Mouse (Mus musculus): ENCODE results near the gene Pdlim7. TPM values are rescaled to one million over a fixed set of nuclear protein-coding genes. Genes with fewer than 3 reads are reported as not detected.
A peak's percentile ranks its signal among the peaks of the same experiment; 100 is the strongest.

Gene Pdlim7
- polyA plus RNA-seq, 1 experiment from 2014 or later, result 146 TPM

- no peak overlapping the region for H3K9ac ChIP-seq
- H3K4me3 ChIP-seq, result no peak overlapping the region
- H3K4me2 ChIP-seq, result no peak overlapping the region
- no peaks in the 10 kb centered on the region for H3K9me3 ChIP-seq
- H3K36me3 ChIP-seq, result peaks cover 82% of the 10 kb centered on the region
- H3K4me1 ChIP-seq (replicated peaks), result peaks cover 57% of the 10 kb centered on the region
- H3K27me3 ChIP-seq, result no peaks in the 10 kb centered on the region
- no peak overlapping the region for H3K27ac ChIP-seq
- no peak for ATAC-seq (ENCODE audit: low FRiP score)
Observed at GRCm38 (mm10) chr13:55479929-55480328, 33.5 kb downstream of the Pdlim7 start.

- WGBS, result 82% methylated on average over 7 of the region's 7 CpGs
- Histone ChIP-seq H3K27me3 (no peaks in the 10 kb centered on the region), H3K4me3 (no peak overlapping the region), H3K4me2 (no peak overlapping the region), H3K9me3 (no peaks in the 10 kb centered on the region), H3K4me1 (replicated peaks) (peaks cover 57% of the 10 kb centered on the region), H3K36me3 (peaks cover 91% of the 10 kb centered on the region), H3K9ac (peak overlapping the region; percentile 13; the same call in 1 of the 2 replicates), H3K27ac (0 out of 2 replicates have a peak overlapping the region, but pooled peaks have one; percentile 30)
- ATAC-seq (ENCODE audit: low FRiP score), result no peak
Observed at GRCm38 (mm10) chr13:55479008-55479407, 34.5 kb downstream of the Pdlim7 start.

DNA sequence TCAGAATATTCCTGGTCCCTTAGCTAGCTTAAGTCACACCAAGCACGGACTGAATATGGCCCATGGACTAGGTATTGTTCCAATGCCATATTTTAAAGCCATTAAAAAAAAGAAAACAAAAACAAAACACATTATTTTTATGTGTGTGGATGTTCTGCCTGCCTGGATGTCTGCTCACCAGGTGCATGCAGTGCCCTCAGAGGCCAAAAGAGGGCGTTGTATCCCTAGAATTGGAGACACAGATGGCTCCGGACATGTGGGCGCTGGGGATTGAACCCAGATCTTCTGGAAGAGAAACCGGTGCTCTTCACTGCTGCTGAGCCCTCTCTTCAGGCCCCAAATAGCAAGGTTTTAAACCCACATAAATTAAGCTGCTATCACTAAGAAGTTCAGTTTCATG, 35.4 kb downstream of the Pdlim7 start:
- Histone ChIP-seq H3K36me3 (peaks cover 96% of the 10 kb centered on the region), H3K9ac (no peak overlapping the region), H3K4me3 (no peak overlapping the region), H3K4me2 (no peak overlapping the region), H3K4me1 (replicated peaks) (peaks cover 57% of the 10 kb centered on the region), H3K9me3 (no peaks in the 10 kb centered on the region), H3K27ac (no peak overlapping the region), H3K27me3 (no peaks in the 10 kb centered on the region)
- 52% methylated on average over 5 of the region's 5 CpGs for WGBS
- no peak for ATAC-seq (ENCODE audit: low FRiP score)

DNA sequence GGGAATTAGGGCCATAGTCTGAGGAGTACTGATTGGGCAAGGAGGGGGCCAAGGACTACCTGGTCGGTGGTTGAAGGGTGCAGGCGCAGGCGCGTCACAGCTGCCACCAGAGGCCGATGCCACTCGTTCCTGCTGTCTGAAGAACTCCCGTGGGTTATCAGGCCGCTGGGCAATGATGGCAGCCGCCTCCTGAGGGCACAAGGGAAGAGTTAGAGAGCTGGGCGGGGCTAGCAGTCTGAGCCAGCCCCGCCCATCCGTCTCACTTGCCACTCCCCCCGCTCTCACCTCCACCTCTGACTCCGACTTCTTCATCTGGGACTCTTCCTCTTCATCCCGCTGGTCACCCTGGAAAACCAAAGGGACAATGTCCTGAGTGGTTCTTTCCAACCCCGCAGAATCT, 36.0 kb downstream of the Pdlim7 start:
- Histone ChIP-seq H3K4me1 (replicated peaks) (peaks cover 57% of the 10 kb centered on the region), H3K27me3 (no peaks in the 10 kb centered on the region), H3K4me2 (no peak overlapping the region), H3K9me3 (no peaks in the 10 kb centered on the region), H3K9ac (no peak overlapping the region), H3K27ac (no peak overlapping the region), H3K4me3 (no peak overlapping the region), H3K36me3 (peaks cover 91% of the 10 kb centered on the region)
- no peak for ATAC-seq (ENCODE audit: low FRiP score)
- 78% methylated on average over 16 of the region's 16 CpGs for WGBS

DNA sequence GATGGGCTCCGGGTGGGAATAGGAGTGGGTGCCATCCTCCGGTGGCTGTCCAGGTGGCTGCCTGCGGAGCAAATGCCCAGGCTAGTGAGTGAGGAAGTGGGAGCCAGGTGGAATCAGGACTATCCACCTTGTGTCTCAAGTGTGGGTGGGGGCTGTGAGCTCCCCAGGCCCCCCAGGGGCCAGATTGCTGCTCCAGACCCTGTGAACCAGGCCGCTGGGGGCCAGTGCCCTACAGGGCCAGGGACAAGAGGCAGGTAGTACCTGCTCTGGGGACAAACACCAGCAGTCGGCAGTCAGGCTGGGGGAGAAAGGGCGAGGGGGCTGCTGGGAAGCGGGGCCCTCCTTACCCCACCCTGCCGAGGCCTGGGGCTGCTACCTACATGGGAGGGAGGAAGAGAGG, 37.2 kb downstream of the Pdlim7 start:
- ATAC-seq (ENCODE audit: low FRiP score), result no peak
- peak overlapping the region; percentile 73 for H3K27ac ChIP-seq
- 91% methylated on average over 8 of the region's 8 CpGs for WGBS
- H3K4me1 ChIP-seq (replicated peaks), result peaks cover 62% of the 10 kb centered on the region
- H3K9ac ChIP-seq, result peak overlapping the region; percentile 39; the same call in 1 of the 2 replicates
- H3K27me3 ChIP-seq, result no peaks in the 10 kb centered on the region
- no peak overlapping the region for H3K4me3 ChIP-seq
- peaks cover 78% of the 10 kb centered on the region for H3K36me3 ChIP-seq
- no peak overlapping the region for H3K4me2 ChIP-seq
- H3K9me3 ChIP-seq, result no peaks in the 10 kb centered on the region

DNA sequence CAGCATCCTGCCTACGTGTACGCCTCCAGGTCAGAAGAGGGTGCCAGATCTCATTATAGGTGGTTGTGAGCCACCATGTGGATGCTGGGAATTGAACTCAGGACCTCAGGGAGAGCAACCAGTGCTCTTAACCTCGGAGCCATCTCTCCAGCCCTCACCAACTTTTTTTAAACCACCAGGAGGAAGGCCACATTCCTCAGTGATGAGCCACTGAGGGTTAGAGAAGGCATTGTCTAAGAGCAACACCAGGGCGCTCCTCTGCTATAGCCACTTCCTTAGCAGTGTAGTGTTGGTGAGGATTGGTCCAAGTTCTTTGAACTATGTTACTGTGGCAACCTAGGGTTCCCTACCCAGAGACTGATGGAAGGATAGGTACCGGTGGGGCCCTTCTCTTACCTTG, 37.7 kb downstream of the Pdlim7 start:
- Histone ChIP-seq H3K9me3 (no peaks in the 10 kb centered on the region), H3K27me3 (no peaks in the 10 kb centered on the region), H3K27ac (peak overlapping the region; percentile 73), H3K4me3 (no peak overlapping the region), H3K9ac (peak overlapping the region; percentile 9; the same call in 1 of the 2 replicates), H3K4me2 (no peak overlapping the region), H3K4me1 (replicated peaks) (peaks cover 67% of the 10 kb centered on the region), H3K36me3 (peaks cover 73% of the 10 kb centered on the region)
- no peak for ATAC-seq (ENCODE audit: low FRiP score)
- WGBS, result 84% methylated on average over 5 of the region's 5 CpGs

DNA sequence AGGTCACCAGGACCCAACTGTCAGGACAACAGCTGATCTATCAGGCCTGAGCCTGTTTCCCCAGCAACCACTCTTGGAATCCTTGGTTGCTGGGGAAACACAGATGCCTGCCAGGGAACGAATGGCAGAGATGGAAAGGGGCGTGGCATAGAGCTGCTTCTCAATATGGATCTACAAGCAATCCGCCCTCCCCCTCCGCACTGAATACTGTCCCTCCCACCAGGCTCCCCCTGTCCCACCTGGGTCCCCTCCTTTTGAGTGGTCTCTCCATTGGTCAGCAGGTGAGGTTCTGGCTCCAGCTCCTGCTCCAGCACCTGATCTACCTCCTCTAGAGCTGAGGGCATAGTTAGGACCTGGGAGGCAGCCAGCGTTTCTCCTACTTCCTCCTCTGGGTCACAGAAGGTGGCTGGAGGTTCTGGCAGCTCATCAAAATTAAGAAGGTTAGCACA, 38.8 kb downstream of the Pdlim7 start:
- ATAC-seq (ENCODE audit: low FRiP score), result no peak
- Histone ChIP-seq H3K27me3 (no peaks in the 10 kb centered on the region), H3K4me3 (no peak overlapping the region), H3K4me2 (peak overlapping the region; percentile 10; the same call in 1 of the 2 replicates), H3K9me3 (no peaks in the 10 kb centered on the region), H3K9ac (peak overlapping the region; percentile 9), H3K4me1 (replicated peaks) (peaks cover 78% of the 10 kb centered on the region), H3K27ac (peak overlapping the region; percentile 73), H3K36me3 (peaks cover 62% of the 10 kb centered on the region)
- 17% methylated on average over 5 of the region's 5 CpGs for WGBS

GRCm38 (mm10) chr13:55473961-55474360, 39.5 kb downstream of the Pdlim7 start:
- H3K27ac ChIP-seq, result peak overlapping the region; percentile 73
- H3K27me3 ChIP-seq, result no peaks in the 10 kb centered on the region
- 59% methylated on average over 11 of the region's 11 CpGs for WGBS
- H3K9me3 ChIP-seq, result no peaks in the 10 kb centered on the region
- no peak for ATAC-seq (ENCODE audit: low FRiP score)
- H3K4me1 ChIP-seq (replicated peaks), result peaks cover 84% of the 10 kb centered on the region
- 0 out of 2 replicates have a peak overlapping the region, but pooled peaks have one; percentile 2 for H3K4me2 ChIP-seq
- peak overlapping the region; percentile 5; the same call in 1 of the 2 replicates for H3K9ac ChIP-seq
- peaks cover 55% of the 10 kb centered on the region for H3K36me3 ChIP-seq
- H3K4me3 ChIP-seq, result 0 out of 2 replicates have a peak overlapping the region, but pooled peaks have one; percentile 4

DNA sequence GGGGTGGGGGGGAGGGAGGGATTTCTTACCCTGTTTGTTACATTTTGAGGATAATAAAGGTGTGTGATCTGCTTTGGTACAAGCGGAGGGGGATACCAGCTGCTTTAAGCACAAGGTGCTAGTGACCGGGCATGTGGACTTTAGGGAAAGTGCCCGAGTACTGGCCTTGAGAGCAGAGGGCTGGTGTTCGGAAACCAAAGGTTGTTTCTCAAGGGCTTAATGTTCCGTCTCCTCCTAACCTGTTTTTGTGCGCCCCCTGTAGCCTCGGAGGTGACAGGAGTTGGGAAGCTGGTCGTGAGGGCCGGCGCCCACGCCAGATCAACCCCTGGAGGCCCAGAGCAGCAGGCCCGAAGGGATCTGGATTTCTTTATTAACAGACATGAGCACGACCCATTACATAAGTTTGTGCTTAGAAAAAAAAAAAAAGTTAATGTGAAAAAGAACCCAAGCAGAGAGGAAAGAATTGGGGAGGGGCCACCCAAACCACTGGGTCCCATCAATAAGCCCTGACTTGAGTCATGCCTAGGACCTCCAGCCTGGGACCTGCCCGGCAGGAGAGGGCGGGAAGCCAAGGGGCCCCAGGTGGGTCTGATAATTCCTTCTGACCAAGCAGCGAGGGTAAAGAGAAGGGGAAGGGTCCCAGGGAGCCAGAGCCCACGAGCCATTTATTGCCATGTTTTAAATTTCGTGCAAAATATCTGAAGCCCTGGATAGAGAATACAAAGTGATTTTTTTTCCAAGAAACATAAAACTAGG, 40.2 kb downstream of the Pdlim7 start:
- Histone ChIP-seq H3K27ac (peak overlapping the region; percentile 95), H3K9me3 (no peaks in the 10 kb centered on the region), H3K4me3 (peak overlapping the region; percentile 51), H3K4me2 (peak overlapping the region; percentile 95), H3K36me3 (peaks cover 49% of the 10 kb centered on the region), H3K27me3 (0 out of 2 replicates have a peak, but pooled peaks cover 3% of the 10 kb centered on the region), H3K9ac (peak overlapping the region; percentile 90), H3K4me1 (replicated peaks) (peaks cover 88% of the 10 kb centered on the region)
- no peak for ATAC-seq (ENCODE audit: low FRiP score)
- 15% methylated on average over 18 of the region's 18 CpGs for WGBS

GRCm38 (mm10) chr13:55472132-55473022, 41.1 kb downstream of the Pdlim7 start:
- H3K4me2 ChIP-seq, result peak overlapping the region; percentile 95
- H3K36me3 ChIP-seq, result peaks cover 40% of the 10 kb centered on the region
- WGBS, result under 1% methylated on average over 98 of the region's 103 CpGs
- peak overlapping the region; percentile 95 for H3K27ac ChIP-seq
- H3K9me3 ChIP-seq, result no peaks in the 10 kb centered on the region
- peak overlapping the region; percentile 90 for H3K9ac ChIP-seq
- peak overlapping the region; percentile 51 for H3K4me3 ChIP-seq
- H3K4me1 ChIP-seq (replicated peaks), result peaks cover 93% of the 10 kb centered on the region
- peak; percentile 44 for ATAC-seq (ENCODE audit: low FRiP score)
- H3K27me3 ChIP-seq, result 0 out of 2 replicates have a peak, but pooled peaks cover 6% of the 10 kb centered on the region

DNA sequence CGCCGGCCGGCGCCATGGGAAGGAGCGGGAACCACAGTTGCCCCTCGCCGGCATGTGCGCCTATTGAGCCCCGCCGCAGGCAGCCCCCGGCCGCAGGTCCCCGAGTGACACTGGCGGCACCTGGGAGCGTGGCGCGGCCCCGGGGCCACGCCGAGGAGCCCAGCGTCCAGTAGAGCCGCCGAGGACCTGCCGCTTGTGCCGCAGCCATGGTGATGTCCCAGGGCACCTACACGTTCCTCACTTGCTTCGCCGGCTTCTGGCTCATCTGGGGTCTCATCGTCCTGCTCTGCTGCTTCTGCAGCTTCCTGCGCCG, 41.7 kb downstream of the Pdlim7 start:
- Histone ChIP-seq H3K4me3 (peak overlapping the region; percentile 51), H3K4me2 (peak overlapping the region; percentile 95), H3K36me3 (peaks cover 34% of the 10 kb centered on the region), H3K9ac (peak overlapping the region; percentile 90), H3K27ac (peak overlapping the region; percentile 95), H3K4me1 (replicated peaks) (peaks cover 99% of the 10 kb centered on the region), H3K9me3 (no peaks in the 10 kb centered on the region), H3K27me3 (peaks cover 10% of the 10 kb centered on the region; the same call in 1 of the 2 replicates)
- ATAC-seq (ENCODE audit: low FRiP score), result peak; percentile 30
- WGBS, result under 1% methylated on average over 30 of the region's 31 CpGs

DNA sequence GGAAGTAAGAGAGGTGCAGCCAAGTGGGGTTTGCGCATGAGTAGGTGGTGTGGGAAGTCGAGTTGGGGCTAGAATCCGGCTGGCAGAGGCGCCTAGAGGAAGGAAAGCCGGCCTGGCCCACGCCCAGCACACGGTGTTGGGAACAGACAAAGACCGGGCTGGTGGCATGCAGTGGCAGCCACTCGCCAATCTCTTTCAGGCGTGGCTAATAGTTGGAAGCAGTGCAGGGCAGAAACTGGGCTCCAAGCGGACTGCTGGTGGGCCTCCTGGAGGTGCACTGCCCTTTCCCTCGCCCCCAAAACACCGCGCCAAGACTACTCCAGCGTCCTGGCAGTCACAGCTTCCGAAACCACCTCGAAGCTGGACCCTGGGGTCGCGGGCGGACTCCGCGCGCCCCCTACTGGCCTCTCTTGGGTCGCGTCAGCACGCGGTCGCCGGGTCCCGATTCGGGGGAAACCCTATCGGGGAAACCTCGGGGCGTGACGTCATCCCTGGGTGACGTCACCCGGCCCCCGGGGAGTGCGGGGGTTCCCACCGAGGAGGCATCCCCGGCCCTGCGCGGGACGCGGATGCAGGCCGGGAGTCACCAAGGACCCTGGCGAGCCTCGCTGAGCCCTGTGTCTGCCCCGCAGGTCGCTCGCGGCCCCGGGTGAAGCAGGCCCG, 42.2 kb downstream of the Pdlim7 start:
- H3K9ac ChIP-seq, result peak overlapping the region; percentile 90
- peak; percentile 58 for ATAC-seq (ENCODE audit: low FRiP score)
- under 1% methylated on average over 54 of the region's 54 CpGs for WGBS

More for the DNA sequence above, 42.2 kb downstream of the Pdlim7 start:
- H3K27ac ChIP-seq, result peak overlapping the region; percentile 95
- H3K36me3 ChIP-seq, result peaks cover 29% of the 10 kb centered on the region
- H3K27me3 ChIP-seq, result peaks cover 11% of the 10 kb centered on the region; the same call in 1 of the 2 replicates
- peaks cover 100% of the 10 kb centered on the region for H3K4me1 ChIP-seq (replicated peaks)
- H3K9me3 ChIP-seq, result no peaks in the 10 kb centered on the region
- peak overlapping the region; percentile 95 for H3K4me2 ChIP-seq
- peak overlapping the region; percentile 51 for H3K4me3 ChIP-seq

Data from hindbrain, embryonic 13.5 days (tissue).